21 mouse cellular contexts compared by ENCODE assay signal in the genomic region with DNA sequence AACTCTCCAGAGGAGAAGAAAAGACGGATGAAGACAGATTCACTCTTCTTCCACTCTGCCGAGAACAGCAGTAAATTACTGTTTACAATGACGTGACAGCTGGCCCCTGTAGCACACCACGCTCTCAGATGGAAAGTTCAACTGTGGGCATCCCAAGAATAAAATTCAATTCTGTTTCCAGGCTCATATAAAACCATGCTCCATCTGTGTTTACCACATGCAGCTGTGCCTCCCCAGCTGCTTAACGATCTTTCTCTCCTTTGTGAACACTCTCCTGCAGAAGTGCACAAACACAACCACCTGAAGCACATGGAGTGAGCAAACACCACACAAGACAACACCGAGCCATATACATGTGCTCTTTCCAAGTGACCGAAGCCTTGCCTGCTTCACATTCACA. TPM values are rescaled to one million over a fixed set of nuclear protein-coding genes. Genes with fewer than 3 reads are reported as not detected.
"Had no signal": no experiment of that assay in that cellular context is flagged by ENCODE, and none has a peak within 500 bp of the region (broad histone marks: within the 10 kb centered on the region; RNA-seq: fewer than 3 reads in every experiment).

No protein-coding gene starts in this region.

- ATAC-seq: liver, postnatal 0 days; lung, postnatal 0 days; midbrain, embryonic 13.5 days; midbrain, embryonic 15.5 days had no signal

- H3K9ac ChIP-seq: liver, embryonic 15.5 days; liver, postnatal 0 days; lung, embryonic 15.5 days; midbrain, embryonic 13.5 days; midbrain, embryonic 15.5 days; neural tube, embryonic 13.5 days; neural tube, embryonic 15.5 days had no signal

- H3K9me3 ChIP-seq: liver, embryonic 15.5 days; lung, embryonic 15.5 days; megakaryocyte, embryonic 14.5 days; midbrain, embryonic 13.5 days; midbrain, embryonic 15.5 days; neural tube, embryonic 13.5 days; neural tube, embryonic 15.5 days had no signal

- H3K4me1 ChIP-seq: liver, embryonic 15.5 days; lung, embryonic 15.5 days; megakaryocyte, embryonic 14.5 days; midbrain, embryonic 13.5 days; midbrain, embryonic 15.5 days; neural tube, embryonic 13.5 days had no signal

- H3K36me3 ChIP-seq: liver, embryonic 15.5 days; lung, embryonic 15.5 days; midbrain, embryonic 13.5 days; midbrain, embryonic 15.5 days; neural tube, embryonic 13.5 days; neural tube, embryonic 15.5 days had no signal

- H3K4me2 ChIP-seq: liver, embryonic 15.5 days; lung, embryonic 15.5 days; midbrain, embryonic 11.5 days; midbrain, embryonic 13.5 days; midbrain, embryonic 15.5 days; neural tube, embryonic 13.5 days; neural tube, embryonic 15.5 days had no signal

- H3K4me3 ChIP-seq: liver, embryonic 15.5 days; lung, embryonic 15.5 days; megakaryocyte, embryonic 14.5 days; midbrain, embryonic 13.5 days; midbrain, embryonic 15.5 days; neural tube, embryonic 13.5 days; neural tube, embryonic 15.5 days had no signal

- H3K27ac ChIP-seq: liver, embryonic 15.5 days; lung, embryonic 15.5 days; macrophage; midbrain, embryonic 13.5 days; midbrain, embryonic 15.5 days; neural tube, embryonic 13.5 days; neural tube, embryonic 15.5 days had no signal

- DNase-seq: liver, postnatal 0 days; lung, adult 2 months; lung, postnatal 36 days; retina, postnatal 1 day; right cerebral cortex, adult 18-20 months; thymus, adult 18-20 months; thymus, postnatal 14 days; thymus, postnatal 36 days had no signal

- H3K27me3 ChIP-seq: liver, embryonic 15.5 days; lung, embryonic 15.5 days; megakaryocyte, embryonic 14.5 days; midbrain, embryonic 13.5 days; midbrain, embryonic 15.5 days; neural tube, embryonic 13.5 days; neural tube, embryonic 15.5 days had no signal

RNA-seq across cellular contexts. Expression of gene Mylk4, which starts 42.6 kb away (rescaled TPM):
- total RNA-seq: megakaryocyte progenitor cell, adult 5-6 weeks; midbrain, postnatal 0 days; monocyte, adult 5-6 weeks had no signal
- polyA plus RNA-seq: liver, postnatal 0 days; lung, postnatal 0 days; macrophage; midbrain, embryonic 11.5 days had no signal
